Mouse (Mus musculus) frontal cortex, postnatal 10 days (tissue): ENCODE results near the gene Prune2.

Experiments used
- DNase-seq, 2 experiments: peaks; one replicate each; pipeline ENCODE4 v3.0.0; 2022; ENCODE audit warnings: low spot score in 2 of 2, mixed read lengths in 1 of 2

Prune2 gene

GRCm38 (mm10) chr19:16997915-16998314 is 42.0 kb downstream of the Prune2 start:
- no peak for DNase-seq

- DNase-seq: no peak
Measured at GRCm38 (mm10) chr19:17006220-17006907, 50.4 kb downstream of the Prune2 start.

- no peak for DNase-seq
Measured at GRCm38 (mm10) chr19:17011261-17011995, 55.5 kb downstream of the Prune2 start.

DNA sequence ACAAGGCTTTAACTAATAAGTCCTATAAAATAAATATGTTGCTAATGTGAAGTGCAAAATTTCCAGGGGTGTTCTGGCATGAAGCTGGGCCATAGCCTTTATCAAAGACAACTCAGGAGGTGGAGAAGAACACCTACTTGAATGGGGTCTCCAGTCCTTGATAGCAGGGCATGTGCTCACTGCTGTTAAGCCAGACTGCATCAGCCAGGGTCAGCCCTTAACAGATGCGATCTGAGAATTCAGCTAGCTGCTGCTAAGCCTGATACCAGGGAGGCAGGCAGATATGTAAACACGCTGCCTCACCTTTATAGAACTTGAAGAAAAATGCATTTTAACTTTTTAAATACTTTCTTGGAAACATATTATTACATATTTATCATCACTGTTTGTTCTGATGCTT is 57.2 kb downstream of the Prune2 start:
- no peak for DNase-seq

- no peak for DNase-seq
Measured at GRCm38 (mm10) chr19:17014337-17015124, 58.6 kb downstream of the Prune2 start.

DNA sequence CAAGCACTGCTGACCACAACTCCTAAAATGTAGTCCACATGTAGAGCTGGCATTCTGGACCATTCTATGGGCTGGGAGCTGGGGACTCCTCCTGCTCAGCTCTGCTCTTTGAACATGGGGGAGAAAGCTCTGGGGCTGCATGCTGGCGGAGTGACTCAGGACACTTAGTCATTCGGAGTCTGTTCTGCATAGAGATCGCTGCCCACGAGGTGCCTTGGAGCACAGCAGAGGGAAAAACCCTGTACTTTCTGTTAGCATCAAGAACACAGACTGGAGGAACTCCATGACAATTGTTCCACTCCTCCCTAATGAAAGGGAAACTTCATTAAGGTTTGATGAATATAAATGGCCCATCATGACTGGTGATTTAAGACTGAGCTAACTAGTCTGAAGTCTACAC is 68.8 kb downstream of the Prune2 start:
- no peak for DNase-seq

DNA sequence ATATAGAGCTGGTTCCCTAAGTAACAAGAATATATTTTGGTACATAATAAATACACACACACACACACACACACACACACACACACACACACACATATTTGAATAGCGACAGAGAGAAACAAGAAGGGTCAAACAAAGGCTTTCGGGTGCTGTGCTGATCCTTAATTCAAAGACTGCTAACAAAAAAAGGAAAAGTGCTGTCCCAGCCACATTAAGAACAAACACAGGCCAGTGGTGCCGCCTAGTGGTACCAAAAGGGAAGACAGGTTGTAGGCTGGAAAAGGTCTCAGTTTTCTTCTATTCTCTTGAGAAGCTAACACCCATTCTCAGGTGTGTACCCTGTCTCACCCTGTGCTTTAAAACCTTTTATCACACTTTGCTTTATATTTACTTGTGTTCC is 74.4 kb downstream of the Prune2 start:
- peak; percentile 13 to 54 for DNase-seq

- no peak for DNase-seq
Measured at GRCm38 (mm10) chr19:17032314-17032713, 76.4 kb downstream of the Prune2 start.

GRCm38 (mm10) chr19:17046961-17047360 is 91.0 kb downstream of the Prune2 start:
- no peak for DNase-seq

DNA sequence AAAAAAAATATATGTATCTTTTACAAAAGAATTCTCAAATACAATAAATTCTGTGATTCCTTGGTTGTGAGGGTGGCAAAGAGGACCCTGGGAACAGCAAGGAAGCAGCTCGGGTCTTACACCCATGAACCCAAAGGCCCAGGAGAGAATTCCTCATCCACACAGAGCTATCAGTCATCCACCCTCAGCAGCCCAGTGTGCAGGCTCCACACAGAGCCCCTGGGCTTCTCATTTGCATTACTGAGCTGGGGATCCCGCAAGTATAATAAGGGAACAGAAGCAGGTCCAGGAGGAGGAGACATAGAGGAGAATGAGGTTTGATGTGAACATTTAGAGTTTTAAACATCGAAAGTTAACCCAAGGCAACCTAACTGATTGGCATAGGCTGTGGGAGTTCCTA is 100.0 kb downstream of the Prune2 start:
- DNase-seq: no peak

DNA sequence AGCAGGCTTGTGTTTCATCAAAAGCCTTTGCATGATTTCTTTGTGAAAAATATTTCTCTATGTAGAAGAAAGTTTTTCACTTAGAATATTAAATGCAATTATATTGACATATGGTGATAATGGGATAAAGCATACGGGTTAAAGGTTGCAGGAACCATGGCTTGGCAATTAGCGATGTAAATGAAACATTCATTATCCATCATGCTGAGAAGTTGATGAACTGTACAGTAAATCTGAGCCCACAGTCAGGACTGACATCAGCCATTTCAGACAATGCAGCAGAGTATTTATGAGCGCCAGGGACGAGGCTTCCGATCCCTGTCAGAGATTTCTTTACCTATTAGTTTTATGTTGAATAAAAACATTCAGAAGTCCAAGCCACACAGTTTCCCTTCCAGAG is 104.2 kb downstream of the Prune2 start:
- DNase-seq: no peak

DNA sequence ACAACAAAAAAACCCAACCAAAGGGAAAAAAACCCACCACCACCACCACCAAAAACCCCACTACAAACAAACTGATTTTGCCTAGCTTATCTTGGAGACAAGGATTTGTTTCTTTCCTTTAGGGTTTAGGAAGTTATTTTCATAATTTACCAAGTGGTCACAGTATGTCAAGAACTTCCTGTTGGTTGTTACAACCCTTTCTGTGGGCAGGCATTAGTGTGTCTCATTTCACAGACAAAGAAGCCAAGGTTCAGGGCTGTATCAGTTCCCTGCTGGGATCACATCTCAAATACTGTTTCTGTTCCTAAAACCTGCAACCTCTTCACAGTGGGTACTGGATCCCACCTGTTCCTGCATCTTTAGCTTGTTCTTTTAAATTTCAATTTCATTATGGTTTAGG is 108.5 kb downstream of the Prune2 start:
- DNase-seq: no peak

DNA sequence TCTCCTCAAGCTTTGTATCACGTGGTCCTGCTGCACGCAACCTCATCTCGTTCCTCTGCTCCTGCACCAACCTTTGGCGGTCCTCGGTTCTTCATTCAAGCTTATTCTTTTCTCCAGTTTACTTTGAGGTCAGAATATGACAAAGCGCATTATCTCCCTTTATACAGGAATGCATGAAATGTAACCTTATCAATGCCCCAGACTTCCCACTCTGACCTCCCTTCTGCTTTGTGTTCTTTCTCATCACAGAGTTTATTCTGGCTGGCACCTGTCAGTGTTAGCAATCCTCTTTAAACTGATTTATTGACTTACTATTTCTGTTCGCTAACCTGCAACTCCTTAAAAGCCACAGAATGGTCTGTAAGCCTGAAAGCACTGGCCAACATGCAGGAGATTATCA is 113.1 kb downstream of the Prune2 start:
- DNase-seq: no peak

- no peak for DNase-seq
Measured at GRCm38 (mm10) chr19:17071205-17071604, 115.3 kb downstream of the Prune2 start.

- DNase-seq: no peak
Measured at GRCm38 (mm10) chr19:17072245-17072644, 116.3 kb downstream of the Prune2 start.

DNA sequence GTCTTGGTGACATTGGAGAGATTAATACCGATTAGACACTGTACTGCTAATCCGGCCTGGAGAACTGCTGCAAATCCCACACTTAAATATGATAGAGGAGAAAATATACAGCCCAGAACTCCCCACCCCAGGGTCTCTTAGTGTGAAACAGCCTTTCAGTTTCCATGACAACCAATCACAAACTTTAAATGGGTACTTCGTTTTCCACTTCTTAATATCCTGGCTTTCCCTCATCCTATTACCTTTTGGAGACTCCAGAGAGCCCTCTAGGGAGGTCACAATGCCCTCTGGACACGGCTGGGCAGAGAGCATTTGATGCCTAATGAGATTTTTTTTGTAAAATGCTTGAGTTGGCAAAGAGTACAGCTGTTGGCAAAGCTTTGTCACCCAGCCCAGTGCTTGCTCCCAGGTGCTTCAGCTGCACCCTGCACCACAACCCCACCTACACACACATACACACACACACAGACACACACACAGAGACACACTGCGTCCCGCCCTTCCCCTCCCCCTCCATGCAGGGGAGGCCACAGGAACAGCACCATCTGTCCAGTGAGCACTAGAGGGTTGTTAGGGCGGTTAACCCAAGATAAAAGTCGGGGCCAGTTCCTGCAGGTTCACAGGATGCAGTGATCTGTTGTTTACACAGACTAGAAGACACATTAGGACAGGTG is 122.9 kb downstream of the Prune2 start:
- no peak for DNase-seq

DNA sequence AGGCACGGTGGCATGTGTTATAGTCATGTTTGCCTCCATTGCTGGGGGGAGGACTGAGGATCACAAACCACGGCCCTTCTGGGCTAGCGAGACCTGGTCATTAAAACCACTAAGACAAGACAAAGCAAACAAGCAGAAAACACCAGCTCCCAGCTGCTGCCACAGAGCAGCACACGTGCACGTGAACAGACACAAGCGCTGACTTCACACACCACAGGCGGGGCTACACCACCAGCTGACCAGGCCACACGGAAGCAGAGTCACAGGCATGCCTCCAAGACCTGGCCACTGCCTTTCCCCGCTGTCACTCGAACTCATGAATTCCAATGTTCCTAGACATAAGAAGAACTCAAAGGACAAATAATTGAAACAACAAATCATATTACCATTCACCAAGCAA is 125.5 kb downstream of the Prune2 start:
- DNase-seq: no peak

- DNase-seq: no peak
Measured at GRCm38 (mm10) chr19:17094067-17094466, 138.1 kb downstream of the Prune2 start.

DNA sequence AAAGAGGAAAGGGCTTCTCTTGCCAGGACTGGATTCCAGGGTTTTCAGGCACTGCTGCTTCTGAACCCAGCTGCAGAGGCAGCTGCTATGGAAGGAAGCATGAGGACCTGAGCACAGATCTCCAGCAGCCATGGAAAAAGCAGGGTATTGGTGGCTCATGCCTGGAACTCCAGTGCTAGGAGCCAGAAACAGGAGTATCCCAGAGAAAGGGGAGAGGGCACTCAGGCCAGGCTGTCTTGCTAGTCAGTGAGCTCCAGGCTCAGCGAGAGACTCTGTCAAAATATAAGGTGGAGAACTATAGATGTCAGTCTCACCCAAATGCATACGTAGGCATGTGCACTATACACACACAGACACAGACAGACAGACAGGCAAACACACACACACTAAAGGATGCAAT is 140.4 kb downstream of the Prune2 start:
- no peak for DNase-seq

DNA sequence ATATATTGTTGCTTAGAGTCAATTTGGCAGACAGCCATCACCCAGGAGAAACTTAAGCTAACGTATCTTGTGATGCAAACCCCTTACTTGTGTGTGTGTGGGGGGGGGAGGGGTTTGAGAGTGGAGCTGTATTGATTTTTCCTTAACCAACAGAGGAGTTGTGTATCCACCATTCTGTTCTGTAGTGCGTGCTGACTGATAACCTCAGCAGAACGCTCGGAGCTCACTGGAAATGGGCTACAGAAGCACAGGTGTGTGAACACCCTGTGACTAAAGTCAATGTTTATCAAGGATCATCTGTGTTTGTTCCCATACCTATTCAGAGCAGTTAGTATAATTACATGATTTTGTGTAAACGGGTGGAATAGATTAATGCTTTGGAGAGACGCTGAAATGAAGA is 141.3 kb downstream of the Prune2 start:
- no peak for DNase-seq

- DNase-seq: no peak
Measured at GRCm38 (mm10) chr19:17108782-17109181, 152.9 kb downstream of the Prune2 start.
